In the genomic region with DNA sequence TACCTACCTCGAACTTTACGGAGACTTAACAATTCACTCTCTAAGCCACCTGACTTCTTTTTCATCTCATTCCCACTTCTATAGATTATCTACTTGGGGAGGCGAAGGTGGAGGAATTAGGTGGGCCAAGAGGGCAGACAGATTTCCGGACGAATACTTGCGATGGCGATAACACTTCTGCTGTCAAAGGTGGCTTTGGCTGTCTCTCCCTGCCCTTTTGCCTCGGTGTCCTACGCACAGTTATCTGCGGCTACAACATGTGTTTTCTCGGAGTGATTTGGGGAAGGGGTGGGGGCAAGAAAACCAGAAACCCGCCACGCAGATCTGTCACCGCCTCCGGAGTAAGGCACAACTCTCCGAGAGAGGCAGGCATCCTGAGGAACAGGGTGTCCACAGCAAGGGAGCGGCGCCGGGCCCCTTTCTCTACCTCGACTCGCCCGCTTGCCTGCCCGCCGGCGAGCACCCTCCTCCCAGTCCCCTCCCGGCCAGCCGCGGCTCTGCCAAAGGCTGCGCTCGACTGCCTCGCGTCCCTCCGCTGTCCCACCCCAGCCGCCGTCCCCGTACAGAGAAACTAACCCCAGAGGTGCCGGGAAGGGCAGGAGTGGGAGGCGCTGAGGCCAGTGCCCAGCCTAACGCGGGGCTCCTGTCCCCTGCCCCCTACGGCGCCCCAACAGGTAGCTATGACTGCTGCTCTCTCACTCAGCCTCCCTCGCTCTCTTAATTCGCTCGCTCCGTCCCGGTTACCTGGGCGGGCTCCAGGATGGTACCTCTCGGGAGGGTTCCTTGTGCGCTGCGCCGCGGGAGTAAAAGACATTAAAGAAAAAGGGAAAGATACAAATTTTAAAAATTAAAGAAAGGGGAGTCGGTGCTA, we compare ENCODE assay signal across 8 mouse cellular contexts. TPM values are rescaled to one million over a fixed set of nuclear protein-coding genes. Genes with fewer than 3 reads are reported as not detected.
DNase-seq lines count a peak whose midpoint lies in the region; TF ChIP-seq lines count a peak whose summit lies in the region.

No protein-coding gene starts in this region.

- TF ChIP-seq POLR2A in spleen, adult 2 months (IDR thresholded peaks at IDR 0.05; ENCODE audit: low read depth, low read length), result no peak

- peak overlapping the region; percentile 19; the same call in 1 of the 2 replicates for H3K4me3 ChIP-seq in spleen, adult 2 months (ENCODE audit: extremely low read depth, insufficient read depth, insufficient read length)

- no peak overlapping the region for H3K27ac ChIP-seq in spleen, adult 2 months (ENCODE audit: insufficient read depth, low read length)

- peak; percentile 88 for DNase-seq in Muller cell, postnatal 12 days (ENCODE audit: inconsistent ontology term)
- peak; percentile 35 for DNase-seq in c-Kit-positive CD71-positive TER-119-negative erythroid progenitor cells, embryonic 14.5 days (ENCODE audit: low read depth)
- peak; percentile 37 for DNase-seq in forelimb bud, embryonic 11.5 days (ENCODE audit: low read depth, low spot score)
- DNase-seq in heart, postnatal 4 days, result peak; percentile 82
- DNase-seq in layer of hippocampus, adult 8-10 months (ENCODE audit: low spot score in 2 of 2), result peak; percentile 17 to 38
- DNase-seq in lung, postnatal 36 days, result peak; percentile 50
- no peak for DNase-seq in spleen, adult 2 months (ENCODE audit: low read depth in 1 of 2, low spot score in 2 of 2)
- no peak for DNase-seq in ovary, postnatal 14 days (ENCODE audit: low spot score)

- peaks cover 7% of the 10 kb centered on the region for H3K4me1 ChIP-seq in spleen, adult 2 months (ENCODE audit: control insufficient read depth, insufficient read depth, insufficient read length)

- no peak for TF ChIP-seq CTCF in spleen, adult 2 months (IDR thresholded peaks at IDR 0.05; ENCODE audit: extremely low read depth, insufficient read depth, insufficient read length, insufficient replicate concordance)

- no peaks in the 10 kb centered on the region for H3K36me3 ChIP-seq in spleen, adult 2 months (ENCODE audit: control insufficient read depth, insufficient read depth, low read length)

- 2% methylated on average over 54 of the region's 54 CpGs for WGBS in spleen, adult 2 months

- H3K27me3 ChIP-seq in spleen, adult 2 months (ENCODE audit: control insufficient read depth, insufficient read depth, low read length), result peaks cover 27% of the 10 kb centered on the region

RNA-seq across cellular contexts. Expression of a gene that starts 5.0 kb away (rescaled TPM):
- 10 to 100 TPM; 33.5 to 46.9 TPM for total RNA-seq in heart, postnatal 4 days (2021)
- total RNA-seq in layer of hippocampus, adult 8-10 months (2022), result 10 to 100 TPM; 22.1 to 37.2 (median 29.9) TPM
- 6.0 and 6.6 TPM in 2 replicates for polyA plus RNA-seq in spleen, adult 2 months (2012; rRNA removed)

RNA-seq across cellular contexts. Expression of a gene that starts 5.6 kb away (rescaled TPM):
- 10 to 100 TPM; 80.6 to 84.0 TPM for total RNA-seq in heart, postnatal 4 days (2021)
- total RNA-seq in layer of hippocampus, adult 8-10 months (2022), result 100 to 1,000 TPM in 3 of 4 experiments, 10 to 100 TPM in 1; 85.8 to 111 (median 104) TPM
- 25.7 and 27.6 TPM in 2 replicates for polyA plus RNA-seq in spleen, adult 2 months (2012; rRNA removed)

RNA-seq across cellular contexts. Expression of a gene that starts 50.8 kb away (rescaled TPM):
- 1 to 10 TPM; 1.3 to 2.1 TPM for total RNA-seq in heart, postnatal 4 days (2021)
- 1 to 10 TPM in 3 of 4 experiments, under 1 TPM in 1; 0.75 to 4.3 (median 3.2) TPM for total RNA-seq in layer of hippocampus, adult 8-10 months (2022)
- polyA plus RNA-seq in spleen, adult 2 months (2012; rRNA removed), result 0.29 and 0.85 TPM in 2 replicates

Comparison
In these comparisons a context has a peak if more than half of its experiments do, and no peak if none do; other contexts are left out.
1. DNase-seq: peak in Muller cell, postnatal 12 days (single experiment), c-Kit-positive CD71-positive TER-119-negative erythroid progenitor cells, embryonic 14.5 days (single experiment), forelimb bud, embryonic 11.5 days (single experiment), heart, postnatal 4 days (single experiment), layer of hippocampus, adult 8-10 months (2 of 2) and lung, postnatal 36 days (single experiment); none in spleen, adult 2 months (0 of 2) and ovary, postnatal 14 days (single experiment).